Mouse (Mus musculus) stomach, embryonic 14.5 days (tissue): Measurements from ENCODE around the gene Ifitm2. TPM values are rescaled to one million over a fixed set of nuclear protein-coding genes. Genes with fewer than 3 reads are reported as not detected.

Experiments used
- ATAC-seq: fragments of 200-750 bp; cut with Nextera tagmentation; 2 replicates; pipeline ENCODE4 v1.8.0; 2017; ENCODE audit warnings: low read depth, moderate TSS enrichment; ENCODE audit not compliant: insufficient number of reproducible peaks, insufficient read depth, low FRiP score
- H3K27ac ChIP-seq: fragments of 300-500 bp; sonication (generic); 2 replicates; pipeline ENCODE4 v1.5.1; 2014; ENCODE audit warnings: mild to moderate bottlenecking, low read length, moderate library complexity, mixed read lengths
- H3K27me3 ChIP-seq: fragments of 300-500 bp; sonication (generic); 2 replicates; pipeline ENCODE4 v1.6.1; 2014; ENCODE audit warnings: low read length, control low read depth, mixed read lengths; ENCODE audit not compliant: control insufficient read depth, insufficient read depth
- H3K36me3 ChIP-seq: fragments of 300-500 bp; sonication (generic); 2 replicates; pipeline ENCODE4 v1.6.1; 2014; ENCODE audit warnings: mild to moderate bottlenecking, control low read depth, low read length, moderate library complexity, mixed read lengths; ENCODE audit not compliant: control insufficient read depth, insufficient read depth
- H3K4me1 ChIP-seq: fragments of 300-500 bp; sonication (generic); 2 replicates; pipeline ENCODE4 v1.6.1; 2014; ENCODE audit warnings: low read length, control low read depth, mixed read lengths; ENCODE audit not compliant: control insufficient read depth, insufficient read depth
- H3K4me2 ChIP-seq: fragments of 300-500 bp; sonication (generic); replicated peaks from 2 replicates; pipeline ENCODE4 v1.6.1; 2014; ENCODE audit warnings: low read depth, low read length, control low read depth
- H3K4me3 ChIP-seq: fragments of 300-500 bp; sonication (generic); 2 replicates; pipeline ENCODE4 v1.5.1; 2014; ENCODE audit warnings: low read depth, low read length, control low read depth
- H3K9ac ChIP-seq: fragments of 300-500 bp; sonication (generic); replicated peaks from 2 replicates; pipeline ENCODE4 v1.6.1; 2014; ENCODE audit warnings: low read depth, mild to moderate bottlenecking, control low read depth, low read length, moderate library complexity, mixed read lengths
- H3K9me3 ChIP-seq: fragments of 300-500 bp; sonication (generic); 2 replicates; pipeline ENCODE4 v1.6.1; 2016; ENCODE audit warnings: low read depth, low read length, control low read depth; ENCODE audit not compliant: control insufficient read depth
- WGBS: fragments of 180-500 bp; shearing (Covaris S2); extraction: QIAGEN DNeasy Blood & Tissue Kit; methylation state at CpG from one replicate; pipeline ENCODE4 v1.1.7; 2014; 5-methylcytosine and 5-hydroxymethylcytosine counted together
- polyA plus RNA-seq: library from polyadenylated mRNA; unstranded; fragments of >200 nt; fragmentation: Nextera tagmentation; extraction: Ambion mirVana; gene quantifications from 2 replicates; pipeline ENCODE4 v1.2.1, GENCODE M21; 2014

Gene Ifitm2
- polyA plus RNA-seq, 1 experiment from 2014 or later = 1,501 TPM

GRCm38 (mm10) chr7:140960026-140960425, 4.2 kb upstream of the Ifitm2 start:
- no peak for ATAC-seq
- H3K36me3 ChIP-seq = no peaks in the 10 kb centered on the region
- WGBS = 85% methylated on average over 5 of the region's 5 CpGs
- H3K4me3 ChIP-seq = no peak overlapping the region
- no peaks in the 10 kb centered on the region for H3K27me3 ChIP-seq
- H3K27ac ChIP-seq = no peak overlapping the region
- H3K9me3 ChIP-seq = no peaks in the 10 kb centered on the region
- no peak overlapping the region for H3K4me2 ChIP-seq
- peaks cover 13% of the 10 kb centered on the region; the same call in 1 of the 2 replicates for H3K4me1 ChIP-seq
- H3K9ac ChIP-seq = no peak overlapping the region

DNA sequence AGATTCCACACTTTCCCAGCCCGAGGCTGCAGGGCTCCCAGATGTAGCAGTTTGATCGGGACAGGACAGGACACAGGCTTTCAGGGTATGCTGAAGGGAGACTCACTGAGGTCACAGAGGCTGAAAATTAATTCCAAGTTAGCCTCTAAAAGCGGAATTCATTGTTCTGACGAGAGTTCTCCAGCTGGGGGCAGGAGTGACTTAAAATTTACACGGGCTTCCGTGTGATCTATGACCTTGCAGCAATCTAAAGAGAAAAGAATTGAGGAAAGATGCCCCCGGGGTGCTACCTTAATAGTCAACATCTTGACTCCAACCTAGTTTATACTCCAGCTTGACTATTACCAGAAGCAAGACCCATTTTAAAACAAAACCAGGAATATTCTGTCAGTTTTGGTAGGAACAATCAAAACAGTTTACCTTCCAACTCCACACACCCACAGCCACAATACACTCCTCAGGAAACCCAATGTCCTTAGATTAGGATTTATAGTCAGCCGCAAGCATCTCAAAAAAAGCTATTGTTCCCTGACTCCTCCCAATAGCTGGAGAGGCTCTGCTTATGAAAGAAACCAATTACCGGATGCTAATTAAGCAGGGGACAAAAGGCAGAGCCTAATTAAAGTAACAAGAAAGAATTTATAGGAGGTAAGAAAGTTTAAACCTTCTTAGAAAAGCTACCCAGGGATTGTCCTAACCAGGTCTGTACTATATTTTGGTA, 3.6 kb upstream of the Ifitm2 start:
- Histone ChIP-seq H3K36me3 (no peaks in the 10 kb centered on the region), H3K9ac (no peak overlapping the region), H3K4me3 (no peak overlapping the region), H3K9me3 (no peaks in the 10 kb centered on the region), H3K4me1 (peaks cover 17% of the 10 kb centered on the region), H3K27ac (no peak overlapping the region), H3K4me2 (no peak overlapping the region), H3K27me3 (no peaks in the 10 kb centered on the region)
- WGBS = 15% methylated on average over 9 of the region's 9 CpGs
- no peak for ATAC-seq

DNA sequence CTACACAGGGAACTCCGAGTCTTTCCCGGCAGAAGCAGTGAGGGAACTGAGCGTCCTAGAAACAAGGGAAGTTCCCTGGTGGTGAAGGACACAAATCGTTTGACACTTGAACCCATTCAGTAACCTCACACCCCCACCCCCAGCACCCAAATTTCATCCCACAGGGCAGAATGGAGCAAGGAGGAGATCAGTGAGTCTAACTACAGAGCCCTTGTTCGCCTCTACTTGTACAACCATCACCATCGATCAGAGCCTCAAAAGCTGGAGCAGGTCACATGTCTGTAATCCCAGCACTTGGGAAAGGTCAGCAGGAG, 726 bp upstream of the Ifitm2 start:
- H3K4me1 ChIP-seq = peaks cover 41% of the 10 kb centered on the region
- no peaks in the 10 kb centered on the region for H3K27me3 ChIP-seq
- H3K4me2 ChIP-seq = 0 out of 2 replicates have a peak overlapping the region, but pooled peaks have one; percentile 11
- no peak for ATAC-seq
- H3K36me3 ChIP-seq = no peaks in the 10 kb centered on the region
- H3K4me3 ChIP-seq = no peak overlapping the region
- H3K27ac ChIP-seq = peak overlapping the region; percentile 96
- H3K9ac ChIP-seq = no peak overlapping the region
- H3K9me3 ChIP-seq = no peaks in the 10 kb centered on the region
- WGBS = 36% methylated on average over 6 of the region's 6 CpGs

- peak overlapping the region; percentile 65 for H3K9ac ChIP-seq
- H3K27ac ChIP-seq = peak overlapping the region; percentile 96
- WGBS = 2% methylated on average over 17 of the region's 17 CpGs
- no peaks in the 10 kb centered on the region for H3K36me3 ChIP-seq
- no peaks in the 10 kb centered on the region for H3K27me3 ChIP-seq
- H3K4me2 ChIP-seq = peak overlapping the region; percentile 86
- 0 out of 2 replicates have a peak, but pooled peaks have one; percentile 1 for ATAC-seq
- H3K9me3 ChIP-seq = no peaks in the 10 kb centered on the region
- H3K4me3 ChIP-seq = peak overlapping the region; percentile 74
- peaks cover 52% of the 10 kb centered on the region for H3K4me1 ChIP-seq
These were observed 445 bp downstream of the Ifitm2 start for GRCm38 (mm10) chr7:140955342-140955741.

DNA sequence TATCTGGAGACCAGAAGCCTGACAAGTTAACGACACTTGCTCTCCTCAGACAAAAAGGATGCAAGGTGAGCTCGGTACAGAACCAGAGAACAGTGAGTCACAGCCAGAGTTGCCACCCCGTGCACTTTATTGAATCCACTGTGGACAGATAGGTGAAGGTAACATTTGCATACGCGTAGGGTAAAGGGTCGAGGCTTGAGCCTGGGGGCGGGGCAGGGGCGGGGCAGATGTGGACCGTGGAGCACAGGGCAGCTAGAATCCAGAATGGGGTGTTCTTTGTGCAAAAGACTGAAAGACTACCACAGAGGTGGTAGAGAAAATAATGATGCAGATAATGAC, 1.1 kb downstream of the Ifitm2 start:
- no peaks in the 10 kb centered on the region for H3K9me3 ChIP-seq
- no peaks in the 10 kb centered on the region for H3K27me3 ChIP-seq
- WGBS = 6% methylated on average over 9 of the region's 9 CpGs
- peak overlapping the region; percentile 86 for H3K4me2 ChIP-seq
- peak overlapping the region; percentile 65 for H3K9ac ChIP-seq
- peak overlapping the region; percentile 74 for H3K4me3 ChIP-seq
- H3K27ac ChIP-seq = peak overlapping the region; percentile 52; the same call in 1 of the 2 replicates
- H3K36me3 ChIP-seq = peaks cover 2% of the 10 kb centered on the region; the same call in 1 of the 2 replicates
- ATAC-seq = no peak
- peaks cover 54% of the 10 kb centered on the region for H3K4me1 ChIP-seq

DNA sequence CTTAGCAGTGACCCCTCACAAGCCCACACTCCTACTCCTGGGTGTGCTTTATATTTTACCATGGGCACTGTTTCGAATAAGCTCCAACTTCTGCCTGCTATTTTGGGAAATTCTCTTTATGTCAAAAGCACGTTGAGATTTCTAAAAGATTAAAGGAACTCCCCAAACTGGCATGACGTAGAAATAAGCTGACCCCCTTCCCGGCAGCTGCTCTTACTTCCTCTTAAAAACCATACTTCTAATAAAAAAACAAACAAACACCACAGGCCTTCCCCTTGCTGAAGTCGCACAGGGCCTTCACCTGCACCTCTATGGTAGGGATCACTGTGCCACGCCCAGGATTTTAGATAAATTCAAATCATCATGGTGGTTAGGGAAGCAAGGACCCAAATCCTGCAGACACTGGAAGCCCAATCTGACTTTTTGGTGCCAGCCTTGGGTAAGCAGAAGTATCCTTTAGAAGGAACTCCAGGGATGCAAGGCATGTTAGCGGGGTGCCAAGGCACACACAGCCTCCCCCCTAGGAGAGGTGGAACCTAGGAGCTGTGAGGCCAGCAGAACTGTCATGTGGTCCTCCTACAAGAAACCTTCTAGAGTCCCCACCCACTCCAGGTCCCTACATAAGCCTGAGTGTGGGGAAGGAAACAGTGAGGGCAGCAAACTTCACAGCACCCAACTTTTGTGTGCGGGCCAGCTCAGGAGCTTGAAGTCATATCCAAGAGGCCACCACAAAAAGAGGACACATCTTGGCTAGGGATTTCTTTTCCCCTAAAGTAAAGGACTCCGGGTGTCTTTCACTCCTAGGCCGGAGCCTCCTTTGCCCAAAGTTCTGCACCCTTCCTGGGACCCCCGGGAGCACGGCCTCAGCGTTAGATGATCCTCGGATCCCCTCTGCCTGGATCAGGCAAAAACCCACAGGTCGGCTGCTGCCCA, 1.7 kb downstream of the Ifitm2 start:
- H3K4me3 ChIP-seq = peak overlapping the region; percentile 74
- H3K27ac ChIP-seq = peak overlapping the region; percentile 52; the same call in 1 of the 2 replicates
- peak overlapping the region; percentile 86 for H3K4me2 ChIP-seq
- peaks cover 54% of the 10 kb centered on the region for H3K4me1 ChIP-seq
- H3K9me3 ChIP-seq = no peaks in the 10 kb centered on the region
- WGBS = 46% methylated on average over 15 of the region's 15 CpGs
- H3K9ac ChIP-seq = peak overlapping the region; percentile 65; the same call in 1 of the 2 replicates
- H3K27me3 ChIP-seq = no peaks in the 10 kb centered on the region
- ATAC-seq = no peak
- peaks cover 6% of the 10 kb centered on the region; the same call in 1 of the 2 replicates for H3K36me3 ChIP-seq

DNA sequence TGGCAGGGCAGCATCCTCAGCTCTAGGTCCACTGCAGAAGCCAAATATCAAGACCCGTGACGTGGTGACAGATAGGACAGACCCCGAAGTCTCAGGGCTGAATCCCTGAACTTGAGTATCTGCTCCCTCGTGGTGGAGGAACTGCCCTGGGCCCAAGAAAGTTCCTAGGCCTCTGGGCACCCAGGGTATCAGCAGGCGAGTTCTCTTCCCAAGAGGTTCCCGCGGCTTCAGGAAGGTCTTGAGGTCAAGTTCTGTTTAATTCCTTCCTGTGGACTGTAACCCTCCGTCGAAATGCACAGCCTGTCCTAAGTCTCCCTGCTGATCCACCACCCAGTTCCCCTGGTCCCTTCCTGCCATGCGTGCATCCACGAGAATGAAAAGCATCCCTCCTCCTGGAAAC, 2.7 kb downstream of the Ifitm2 start:
- Histone ChIP-seq H3K36me3 (peaks cover 15% of the 10 kb centered on the region), H3K27me3 (no peaks in the 10 kb centered on the region), H3K4me1 (peaks cover 54% of the 10 kb centered on the region), H3K27ac (peak overlapping the region; percentile 0; the same call in 1 of the 2 replicates), H3K9ac (no peak overlapping the region), H3K9me3 (no peaks in the 10 kb centered on the region), H3K4me3 (0 out of 2 replicates have a peak overlapping the region, but pooled peaks have one; percentile 74), H3K4me2 (peak overlapping the region; percentile 86)
- ATAC-seq = no peak
- 76% methylated on average over 11 of the region's 11 CpGs for WGBS

DNA sequence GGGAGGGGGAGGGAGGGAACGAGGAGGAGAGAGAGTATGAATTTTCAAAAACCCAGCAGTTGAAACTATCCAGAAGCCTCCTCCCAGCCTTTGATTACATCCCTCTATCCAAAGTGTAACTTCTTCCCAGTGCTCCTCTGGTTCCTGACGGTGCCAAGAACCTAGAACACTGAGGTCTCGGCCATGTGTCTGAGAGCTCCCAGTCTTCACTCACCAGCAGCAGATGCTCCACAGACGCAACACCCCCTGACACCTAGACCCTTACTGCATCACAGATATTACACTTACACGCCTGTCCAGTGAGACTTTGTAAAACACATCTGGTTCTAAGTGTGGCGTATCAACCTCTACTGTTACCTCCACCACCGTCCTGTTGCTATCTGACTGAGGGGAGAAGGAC, 3.3 kb downstream of the Ifitm2 start:
- Histone ChIP-seq H3K36me3 (peaks cover 17% of the 10 kb centered on the region), H3K27ac (no peak overlapping the region), H3K9me3 (no peaks in the 10 kb centered on the region), H3K4me2 (no peak overlapping the region), H3K4me3 (no peak overlapping the region), H3K9ac (no peak overlapping the region), H3K4me1 (peaks cover 54% of the 10 kb centered on the region), H3K27me3 (no peaks in the 10 kb centered on the region)
- no peak for ATAC-seq
- 57% methylated on average over 7 of the region's 7 CpGs for WGBS
